8 mouse cellular contexts compared by ENCODE assay signal in genomic region chr19:5742241-5742641, GRCm38 (mm10). TPM values are rescaled to one million over a fixed set of nuclear protein-coding genes. Genes with fewer than 3 reads are reported as not detected.
DNase-seq lines count a peak whose midpoint lies in the region; ATAC-seq and TF ChIP-seq lines count a peak whose summit lies in the region.
"Had no signal": no experiment of that assay in that cellular context is flagged by ENCODE, and none has a peak within 500 bp of the region (broad histone marks: within the 10 kb centered on the region; RNA-seq: fewer than 3 reads in every experiment).

No protein-coding gene starts in this region.

- H3K27ac ChIP-seq in liver, adult 2 months (replicated peaks; ENCODE audit: insufficient read depth, low read depth, low read length): no peak overlapping the region
- peak overlapping the region; percentile 84 for H3K27ac ChIP-seq in embryonic fibroblast, embryonic 13.5 days (ENCODE audit: insufficient read depth, low read length)
- H3K27ac ChIP-seq in intestine, postnatal 0 days (ENCODE audit: low read depth, low read length): peak overlapping the region; percentile 68

- 17% methylated on average over 32 of the region's 32 CpGs for WGBS in liver, adult 2 months
- 4% methylated on average over 32 of the region's 32 CpGs for WGBS in intestine, postnatal 0 days

- no peak for TF ChIP-seq CTCF in liver, adult 2 months (IDR thresholded peaks at IDR 0.05; ENCODE audit: low read depth, low read length)
- TF ChIP-seq CTCF in embryonic fibroblast, embryonic 13.5 days (IDR thresholded peaks at IDR 0.05; ENCODE audit: borderline replicate concordance, insufficient read depth, low read length): no peak
- no peak for TF ChIP-seq CTCF in intestine, postnatal 0 days (IDR thresholded peaks at IDR 0.05; ENCODE audit: low read depth)

- peak overlapping the region; percentile 88 for H3K4me2 ChIP-seq in intestine, postnatal 0 days (replicated peaks; ENCODE audit: low read depth)

- H3K27me3 ChIP-seq in liver, adult 2 months (ENCODE audit: control insufficient read depth, insufficient read depth, low read length): peaks cover 5% of the 10 kb centered on the region
- peaks cover 17% of the 10 kb centered on the region for H3K27me3 ChIP-seq in intestine, postnatal 0 days (replicated peaks; ENCODE audit: control insufficient read depth, insufficient read depth, low read length)

- TF ChIP-seq POLR2A in liver, adult 2 months (IDR thresholded peaks at IDR 0.05; ENCODE audit: extremely low read depth, insufficient read depth, low read length): no peak
- no peak; the same call in 1 of the 2 replicates for TF ChIP-seq POLR2A in embryonic fibroblast, embryonic 13.5 days (IDR thresholded peaks at IDR 0.05; ENCODE audit: low read depth, low read length)

- peak overlapping the region; percentile 63 for H3K9ac ChIP-seq in liver, adult 2 months (ENCODE audit: low read depth, low read length)
- peak overlapping the region; percentile 71 for H3K9ac ChIP-seq in intestine, postnatal 0 days (ENCODE audit: low read depth, low read length)

- no peaks in the 10 kb centered on the region for H3K9me3 ChIP-seq in intestine, postnatal 0 days (ENCODE audit: control insufficient read depth)

- H3K79me2 ChIP-seq in liver, adult 2 months (ENCODE audit: control insufficient read depth, insufficient read depth, low read length): no peaks in the 10 kb centered on the region

- no peaks in the 10 kb centered on the region for H3K36me3 ChIP-seq in liver, adult 2 months (ENCODE audit: control insufficient read depth, insufficient read depth, low read length)
- H3K36me3 ChIP-seq in intestine, postnatal 0 days (ENCODE audit: control insufficient read depth, insufficient read depth): peaks cover 7% of the 10 kb centered on the region; the same call in 1 of the 2 replicates

- H3K4me3 ChIP-seq in liver, adult 2 months (ENCODE audit: insufficient read depth, low read depth, low read length): peak overlapping the region; percentile 57
- peak overlapping the region; percentile 78 for H3K4me3 ChIP-seq in embryonic fibroblast, embryonic 13.5 days (ENCODE audit: insufficient read depth, low read length)
- H3K4me3 ChIP-seq in intestine, postnatal 0 days (ENCODE audit: low read depth, low read length): peak overlapping the region; percentile 59

- ATAC-seq in intestine, postnatal 0 days: no peak

- DNase-seq in liver, adult 2 months (ENCODE audit: extremely low read depth, low read depth, low spot score): no peak
- no peak for DNase-seq in liver
- DNase-seq in neural tube, embryonic 10.5 days (ENCODE audit: extremely low spot score, low spot score): peak; percentile 70
- no peak for DNase-seq in spleen, postnatal 4 days (ENCODE audit: low spot score in 2 of 2)
- DNase-seq in thymus, postnatal 25 days: no peak

- H3K4me1 ChIP-seq in liver, adult 2 months (ENCODE audit: control insufficient read depth, insufficient read depth, low read length): no peaks in the 10 kb centered on the region
- H3K4me1 ChIP-seq in embryonic fibroblast, embryonic 13.5 days (ENCODE audit: control insufficient read depth, insufficient read depth, low read length): peaks cover 16% of the 10 kb centered on the region
- H3K4me1 ChIP-seq in intestine, postnatal 0 days (replicated peaks; ENCODE audit: control insufficient read depth, insufficient read depth, low read length): peaks cover 9% of the 10 kb centered on the region; the same call in 1 of the 2 replicates

RNA-seq across cellular contexts. Expression of gene Ltbp3, which starts 1.5 kb away (rescaled TPM):
- 1.2 and 2.1 TPM in 2 replicates for total RNA-seq in liver, adult 2 months (2014; rRNA removed)
- 3.4 and 3.6 TPM in 2 replicates for polyA plus RNA-seq in liver, adult 2 months (2012; rRNA removed)
- polyA plus RNA-seq in embryonic fibroblast, embryonic 13.5 days (2011; ENCODE audit: insufficient read length, low read depth, missing spikeins): 119 and 136 TPM in 2 replicates
- 11.9 and 15.6 TPM in 2 replicates for polyA plus RNA-seq in intestine, postnatal 0 days (2015; fragmentation: Nextera tagmentation; extraction: Ambion mirVana)

RNA-seq across cellular contexts. Expression of gene Fam89b, which starts 12.8 kb away (rescaled TPM):
- total RNA-seq in liver, adult 2 months (2014; rRNA removed): 6.8 and 9.9 TPM in 2 replicates
- polyA plus RNA-seq in liver, adult 2 months (2012; rRNA removed): 51.7 and 56.6 TPM in 2 replicates
- 51.3 and 54.8 TPM in 2 replicates for polyA plus RNA-seq in embryonic fibroblast, embryonic 13.5 days (2011; ENCODE audit: insufficient read length, low read depth, missing spikeins)
- polyA plus RNA-seq in intestine, postnatal 0 days (2015; fragmentation: Nextera tagmentation; extraction: Ambion mirVana): 48.5 and 48.9 TPM in 2 replicates

RNA-seq across cellular contexts. Expression of gene Ehbp1l1, which starts 16.1 kb away (rescaled TPM):
- 5.1 and 5.8 TPM in 2 replicates for total RNA-seq in liver, adult 2 months (2014; rRNA removed)
- 5.3 and 8.3 TPM in 2 replicates for polyA plus RNA-seq in liver, adult 2 months (2012; rRNA removed)
- polyA plus RNA-seq in embryonic fibroblast, embryonic 13.5 days (2011; ENCODE audit: insufficient read length, low read depth, missing spikeins): 62.8 and 86.1 TPM in 2 replicates
- polyA plus RNA-seq in intestine, postnatal 0 days (2015; fragmentation: Nextera tagmentation; extraction: Ambion mirVana): 49.8 and 51.0 TPM in 2 replicates

RNA-seq across cellular contexts. Expression of gene Scyl1, which starts 29.0 kb away (rescaled TPM):
- total RNA-seq in liver, adult 2 months (2014; rRNA removed): 28.9 and 35.9 TPM in 2 replicates
- 40.9 and 46.6 TPM in 2 replicates for polyA plus RNA-seq in liver, adult 2 months (2012; rRNA removed)
- polyA plus RNA-seq in embryonic fibroblast, embryonic 13.5 days (2011; ENCODE audit: insufficient read length, low read depth, missing spikeins): 78.4 and 83.1 TPM in 2 replicates
- polyA plus RNA-seq in intestine, postnatal 0 days (2015; fragmentation: Nextera tagmentation; extraction: Ambion mirVana): 43.8 and 48.8 TPM in 2 replicates

RNA-seq across cellular contexts. Expression of gene Kcnk7, which starts 38.1 kb away (rescaled TPM):
- total RNA-seq in liver, adult 2 months (2014; rRNA removed): not detected in 2 replicates
- 0.09 TPM in 1 of 2 replicates, not detected in the other for polyA plus RNA-seq in liver, adult 2 months (2012; rRNA removed)
- not detected in 2 replicates for polyA plus RNA-seq in embryonic fibroblast, embryonic 13.5 days (2011; ENCODE audit: insufficient read length, low read depth, missing spikeins)
- polyA plus RNA-seq in intestine, postnatal 0 days (2015; fragmentation: Nextera tagmentation; extraction: Ambion mirVana): 0.12 and 0.21 TPM in 2 replicates
- total RNA-seq: common myeloid progenitor, adult 5-6 weeks had no signal
